Mouse (Mus musculus) thymus, adult 2 months (tissue): ENCODE results near the gene Pgap3.

Experiments
- CTCF ChIP-seq: fragments of 200-500 bp; IDR thresholded peaks from 2 replicates; pipeline ENCODE4 v1.5.1; 2012; ENCODE audit warnings: mild to moderate bottlenecking, control low read depth, low read length, moderate library complexity, borderline replicate concordance; ENCODE audit not compliant: control insufficient read depth, poor library complexity, insufficient read depth; ENCODE audit errors: extremely low read depth
- POLR2A ChIP-seq: fragments of 200-500 bp; IDR thresholded peaks from 2 replicates; pipeline ENCODE4 v1.6.1; 2012; ENCODE audit warnings: mild to moderate bottlenecking, low read length, control low read depth, moderate library complexity; ENCODE audit not compliant: control insufficient read depth, poor library complexity, insufficient read depth; ENCODE audit errors: extremely low read depth

GRCm38 (mm10) chr11:98445679-98446078 is 45.4 kb upstream of the Pgap3 start:
- TF ChIP-seq POLR2A (no peak), CTCF (no peak)
